Mouse (Mus musculus) heart, postnatal 14 days (tissue): ENCODE data around the gene Rapgef4. TPM values are rescaled to one million over a fixed set of nuclear protein-coding genes. Genes with fewer than 3 reads are reported as not detected.

Experiments used
- DNase-seq, 2 experiments: peaks; one replicate each; pipeline ENCODE4 v3.0.0; 2021 to 2022
- intact Hi-C: fragments of 180-260 bp; cut with DNase I; formaldehyde crosslinking; loops from one replicate; pipeline ENCODE4 v1.15.1; 2025
- total RNA-seq, 2 experiments: library from RNA; stranded (reverse); gene quantifications; 2 replicates each; pipeline ENCODE4 v1.2.3; 2021

Rapgef4 gene
- total RNA-seq, 2 experiments from 2014 or later, result 18.9 to 19.3 TPM

DNA sequence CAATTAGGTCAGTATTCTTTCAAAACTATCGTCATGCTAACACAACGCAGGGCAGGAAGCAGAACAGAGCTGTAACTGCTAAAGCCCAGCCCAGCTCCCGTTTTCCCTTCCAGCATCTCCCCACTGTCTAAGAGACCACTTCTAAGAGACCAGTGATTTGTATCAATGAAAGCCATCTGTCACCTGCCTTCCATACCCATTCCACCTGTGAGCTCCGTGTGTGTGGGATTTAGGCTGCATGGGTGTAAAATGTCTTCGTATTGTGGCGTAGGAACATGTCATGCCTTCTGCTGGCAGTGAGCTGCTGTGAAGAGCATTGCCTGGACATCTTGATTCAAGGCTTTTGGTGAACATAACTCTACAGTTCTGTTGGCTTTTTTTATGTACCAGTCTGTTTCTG, 178.2 kb downstream of the Rapgef4 start:
- intact Hi-C loops, result loop anchor here (5.0 kb wide), 1 partner anchor 58 kb away; no protein-coding TSS in a partner anchor
- no peak for DNase-seq

DNA sequence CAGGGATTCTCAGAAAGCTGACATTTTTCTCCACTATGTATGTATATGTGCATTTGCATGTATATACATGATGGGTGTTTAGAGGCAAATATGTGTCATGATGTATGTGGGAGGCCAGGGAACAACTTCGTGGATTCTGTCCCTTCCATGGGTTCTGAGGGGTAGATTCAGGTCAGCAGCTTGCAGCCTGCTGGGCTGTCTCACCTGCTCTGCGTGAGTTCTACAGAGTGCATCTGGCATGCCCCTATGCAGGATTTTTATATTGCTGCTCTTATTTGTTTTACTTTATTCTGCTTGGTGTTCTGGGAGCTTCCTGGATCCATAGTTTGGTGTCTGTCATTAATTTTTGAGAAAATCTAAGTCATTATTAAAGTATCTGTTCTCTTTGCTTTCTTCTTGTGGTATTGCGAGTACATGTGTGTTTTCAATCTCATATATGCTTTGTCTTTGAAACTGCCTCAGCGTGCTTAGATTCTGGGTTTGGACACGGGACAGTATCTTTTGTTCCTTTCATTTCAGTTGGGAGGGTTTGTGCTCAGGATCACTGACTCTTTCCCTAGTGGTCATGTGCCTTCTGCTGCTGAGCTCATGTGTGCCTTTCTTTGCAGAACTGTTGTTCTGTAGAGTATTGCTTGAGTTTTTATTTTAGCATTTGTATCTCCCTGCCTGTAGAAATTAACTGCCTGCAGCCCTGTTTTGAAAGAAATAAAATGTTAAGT, 184.3 kb downstream of the Rapgef4 start:
- intact Hi-C loops, result no loop called here
- DNase-seq, result no peak

DNA sequence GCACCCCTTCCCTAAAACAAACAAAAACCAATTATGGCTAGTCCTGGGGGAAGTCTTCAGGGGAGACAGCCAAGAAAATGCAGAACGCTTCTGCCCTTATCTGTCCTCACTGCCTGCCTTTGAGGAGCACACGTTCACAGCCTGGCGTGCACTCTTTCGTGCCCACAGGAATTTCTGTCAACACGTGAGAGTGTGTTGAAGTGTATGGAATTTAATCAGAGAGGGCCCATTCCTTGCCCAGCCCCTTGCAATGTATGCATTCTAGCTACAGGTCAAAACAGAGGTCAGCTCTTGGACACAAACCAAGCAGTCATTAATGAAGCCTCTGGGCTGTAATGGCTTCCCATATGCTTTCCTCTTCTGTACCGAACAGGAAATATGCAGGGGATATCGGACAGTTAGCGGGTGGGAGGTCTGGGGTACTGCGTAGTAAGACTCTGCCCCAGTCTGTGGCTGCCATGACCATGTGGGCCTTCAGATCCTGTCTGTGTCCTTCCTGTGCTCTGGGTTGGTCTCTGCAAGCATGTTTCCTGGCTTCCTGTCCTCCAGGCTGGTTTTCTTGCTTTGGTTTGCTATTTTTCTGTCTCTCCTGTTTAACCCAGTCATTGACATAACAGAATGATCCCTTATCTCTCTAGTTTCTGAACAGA, 188.5 kb downstream of the Rapgef4 start:
- intact Hi-C loops, result no loop called here
- peak in 1 of 2 experiments; percentile 16 for DNase-seq

DNA sequence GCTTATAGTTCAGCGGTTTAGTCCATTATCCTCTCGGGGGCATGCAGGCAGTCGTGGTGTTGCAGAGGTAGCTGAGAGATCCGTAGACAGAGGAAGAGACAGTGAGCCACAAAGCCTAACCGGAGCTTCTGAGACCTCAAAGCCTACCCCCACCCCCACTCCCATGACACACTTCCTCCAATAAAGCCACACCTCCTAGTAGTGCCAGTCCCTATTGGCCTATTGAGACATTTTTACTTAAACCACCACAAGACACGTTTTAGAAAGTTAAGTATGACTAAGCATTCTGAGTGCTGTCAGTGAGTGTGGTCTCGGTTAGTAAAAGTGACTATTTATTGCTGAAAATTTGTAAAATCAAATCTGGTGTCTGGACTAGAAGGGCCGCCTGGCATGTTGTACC, 189.5 kb downstream of the Rapgef4 start:
- intact Hi-C loops, result no loop called here
- no peak for DNase-seq

DNA sequence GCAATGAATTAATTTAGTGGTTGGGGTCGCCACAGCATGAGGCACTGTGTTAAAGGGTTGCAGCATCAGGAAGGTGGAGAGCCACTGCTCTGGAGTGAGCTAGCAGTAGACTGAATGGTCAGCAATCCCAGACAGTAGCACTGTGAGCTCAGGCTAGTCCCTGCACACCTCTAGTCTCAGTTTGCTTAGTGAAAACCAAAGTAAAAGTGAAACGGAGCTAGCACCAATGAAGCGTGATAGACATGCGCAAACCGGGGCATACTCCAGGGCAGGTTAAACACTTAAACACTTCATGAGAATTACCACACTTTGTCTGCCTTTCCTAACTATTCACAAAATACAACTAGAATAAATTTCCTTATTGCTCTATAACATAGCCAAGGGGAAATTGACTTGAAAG, 190.2 kb downstream of the Rapgef4 start:
- DNase-seq, result no peak
- intact Hi-C loops, result no loop called here

DNA sequence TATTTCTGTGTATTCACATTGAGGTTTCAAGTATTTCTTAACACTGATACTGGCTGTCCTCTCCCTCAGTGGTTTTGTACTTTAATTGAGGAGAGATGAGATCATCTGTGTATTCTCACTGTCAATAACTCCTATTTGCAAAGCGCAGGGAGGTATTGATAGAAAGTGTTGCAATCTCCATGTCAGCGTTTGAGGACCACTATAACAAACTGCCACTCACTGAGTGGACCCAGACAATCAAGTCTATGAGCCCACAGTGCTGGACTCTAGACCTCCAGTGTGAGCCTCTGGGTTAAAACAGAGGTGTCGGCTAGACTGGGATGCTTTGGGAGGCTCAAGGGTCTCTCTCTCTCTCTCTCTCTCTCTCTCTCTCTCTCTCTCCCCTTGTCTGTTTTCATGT, 192.0 kb downstream of the Rapgef4 start:
- intact Hi-C loops, result no loop called here
- no peak for DNase-seq

DNA sequence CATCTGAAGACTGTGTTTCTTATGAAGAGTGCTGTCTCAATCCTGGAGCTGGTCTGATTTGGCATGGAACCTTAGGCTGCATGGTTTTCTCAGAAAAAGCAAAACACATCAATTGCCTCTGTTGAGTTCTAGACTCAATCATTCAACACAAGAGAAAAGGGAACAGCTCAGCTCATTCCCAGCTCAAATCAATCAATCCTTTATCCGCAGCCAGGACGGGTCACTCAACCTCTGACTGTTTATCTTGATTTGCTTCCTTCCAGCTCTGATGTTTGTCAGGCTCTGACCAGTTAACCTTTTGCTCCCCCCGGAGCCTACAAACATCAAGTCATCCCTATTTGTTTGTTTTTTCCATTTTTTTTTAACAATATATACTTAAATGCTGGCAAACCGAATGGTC, 192.8 kb downstream of the Rapgef4 start:
- DNase-seq, result no peak
- intact Hi-C loops, result no loop called here

DNA sequence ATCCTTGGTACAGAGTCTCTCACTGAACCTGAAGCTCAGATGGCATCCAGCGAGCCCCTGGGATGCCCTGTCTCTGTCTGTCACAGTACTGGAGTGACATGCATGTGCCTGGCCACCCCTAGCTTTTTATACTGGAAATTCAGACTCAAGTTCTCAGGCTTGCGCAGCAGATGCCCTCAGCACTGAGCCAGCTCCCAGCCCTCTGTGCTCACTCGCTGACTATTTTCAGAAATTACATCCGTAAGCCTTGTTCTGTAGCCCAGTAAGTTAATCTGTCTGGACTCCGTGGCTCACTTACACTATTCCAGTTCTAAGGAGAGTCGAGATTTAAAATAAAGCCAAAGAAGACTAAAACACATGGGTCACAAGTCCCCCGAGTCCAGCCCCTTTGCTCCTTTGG, 194.5 kb downstream of the Rapgef4 start:
- DNase-seq, result peak in 1 of 2 experiments; percentile 9
- intact Hi-C loops, result no loop called here

DNA sequence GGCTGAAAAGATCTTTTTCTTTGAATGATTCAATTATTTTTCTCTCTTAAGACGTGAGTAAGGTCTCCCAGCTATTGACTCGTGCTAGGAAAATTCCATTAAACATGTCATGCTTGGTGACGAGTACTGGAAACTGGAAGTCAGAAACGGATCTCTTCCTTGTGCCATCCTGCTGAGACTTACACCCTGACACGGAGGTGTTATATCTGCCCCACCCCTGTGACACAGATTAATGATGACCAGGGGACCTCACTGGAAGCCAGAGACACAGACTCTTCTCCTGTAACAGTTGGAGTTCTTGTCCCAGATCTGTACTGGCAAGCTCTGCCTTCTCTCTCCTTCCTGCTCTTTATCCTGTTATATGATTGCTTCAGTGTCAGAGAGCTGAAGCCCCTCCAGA, 194.9 kb downstream of the Rapgef4 start:
- intact Hi-C loops, result no loop called here
- DNase-seq, result no peak

DNA sequence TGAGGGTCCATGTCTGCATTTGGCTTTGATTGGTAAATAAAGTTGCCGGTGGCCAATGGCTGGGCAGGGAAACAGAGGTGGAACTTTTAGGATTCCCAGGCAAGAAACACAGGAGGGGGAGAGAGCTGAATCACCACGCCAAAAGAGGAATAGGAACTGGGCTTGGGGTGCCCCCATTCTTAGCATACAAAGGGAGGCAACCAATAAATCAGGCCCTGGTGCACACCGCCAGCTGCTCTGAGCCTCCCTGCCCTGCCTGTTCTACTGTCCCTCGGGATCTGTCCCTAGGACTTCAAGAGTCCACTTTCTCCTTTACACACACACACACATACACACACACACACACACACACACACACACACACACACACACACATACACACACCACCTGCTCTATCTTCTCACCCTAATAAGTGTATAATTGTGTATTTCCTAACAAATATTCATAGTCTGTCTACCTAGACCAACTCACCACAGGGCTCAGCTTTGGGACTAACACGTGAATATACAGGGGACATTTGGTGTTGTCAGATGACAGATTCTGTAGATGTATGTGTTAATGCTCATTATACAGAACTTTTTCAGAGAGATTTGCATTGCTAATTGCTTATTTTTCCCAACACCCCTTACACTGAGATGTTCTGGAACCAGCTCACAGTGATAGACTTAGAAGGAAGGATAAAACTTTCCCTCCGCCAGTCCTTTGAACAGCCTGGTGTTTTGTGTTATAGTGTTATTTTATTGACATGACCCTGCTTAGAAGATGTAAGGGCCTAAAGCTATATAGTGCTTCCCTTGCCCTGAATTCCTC, 196.4 kb downstream of the Rapgef4 start:
- intact Hi-C loops, result no loop called here
- DNase-seq, result no peak

DNA sequence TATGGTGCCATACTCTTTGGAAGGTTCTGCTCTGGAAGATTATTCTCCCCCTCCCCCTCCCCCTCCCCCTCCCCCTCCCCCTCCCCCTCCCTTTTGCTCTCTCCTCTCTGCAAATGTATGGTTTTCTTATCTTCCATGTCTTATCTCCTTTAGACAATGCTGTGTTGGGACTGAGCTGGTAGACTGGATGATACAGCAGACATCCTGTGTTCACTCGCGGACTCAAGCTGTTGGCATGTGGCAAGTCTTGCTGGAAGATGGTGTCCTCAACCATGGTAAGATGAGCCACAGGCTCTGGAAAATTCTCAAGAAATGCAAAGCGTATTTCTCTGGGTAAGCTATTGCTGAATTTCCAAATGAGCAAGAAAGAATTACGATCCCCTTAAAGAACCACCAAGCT, 197.0 kb downstream of the Rapgef4 start:
- intact Hi-C loops, result no loop called here
- no peak for DNase-seq

DNA sequence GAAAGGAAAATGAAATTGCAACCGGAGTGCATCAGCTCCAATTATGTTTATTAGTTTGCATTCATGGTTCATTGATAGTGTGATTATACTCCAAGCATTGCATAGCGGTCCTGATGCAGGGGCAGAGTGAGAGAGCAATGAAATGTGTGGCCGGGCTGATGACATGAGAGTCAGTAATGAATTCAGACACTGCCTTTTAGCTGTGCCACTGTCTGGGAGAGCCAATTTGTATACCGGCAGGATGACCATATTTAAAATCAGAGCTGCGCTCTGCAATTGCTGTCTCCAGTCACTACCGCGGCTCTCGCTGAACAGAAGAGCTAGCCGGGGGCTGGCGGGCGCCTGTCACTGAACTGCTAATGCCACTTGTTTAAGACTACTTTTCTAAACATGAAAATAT, 197.5 kb downstream of the Rapgef4 start:
- intact Hi-C loops, result no loop called here
- DNase-seq, result no peak

DNA sequence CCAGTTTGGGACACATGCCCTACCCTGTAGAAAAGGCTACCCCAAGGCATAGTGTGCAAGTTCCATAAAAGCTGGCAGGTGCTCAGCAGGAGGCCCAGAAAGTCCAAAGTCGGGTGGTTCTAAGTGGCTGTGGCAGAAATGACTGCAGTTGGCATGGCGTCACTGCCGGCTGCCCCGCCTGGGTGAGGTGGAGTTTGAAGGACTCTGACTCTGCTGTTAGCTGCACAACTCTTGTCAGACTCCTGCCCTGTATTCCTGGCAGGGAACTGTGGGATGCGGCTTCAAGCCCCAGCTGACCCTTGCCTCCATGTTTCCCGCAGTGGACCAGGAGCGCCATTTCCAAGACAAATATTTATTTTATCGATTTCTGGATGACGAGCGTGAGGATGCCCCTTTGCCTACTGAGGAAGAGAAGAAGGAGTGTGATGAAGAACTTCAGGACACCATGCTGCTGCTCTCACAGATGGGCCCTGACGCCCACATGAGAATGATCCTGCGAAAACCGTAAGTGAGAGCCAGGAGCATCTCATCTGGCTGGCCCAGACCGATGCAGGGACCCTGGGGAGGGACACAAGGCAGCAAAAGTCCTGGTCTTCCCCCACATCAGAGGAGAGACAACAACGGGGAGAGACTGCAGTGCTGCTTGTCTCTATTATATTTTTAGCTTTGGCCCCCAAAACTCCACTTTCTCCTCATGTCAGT, 198.7 kb downstream of the Rapgef4 start:
- intact Hi-C loops, result no loop called here
- DNase-seq, result no peak

DNA sequence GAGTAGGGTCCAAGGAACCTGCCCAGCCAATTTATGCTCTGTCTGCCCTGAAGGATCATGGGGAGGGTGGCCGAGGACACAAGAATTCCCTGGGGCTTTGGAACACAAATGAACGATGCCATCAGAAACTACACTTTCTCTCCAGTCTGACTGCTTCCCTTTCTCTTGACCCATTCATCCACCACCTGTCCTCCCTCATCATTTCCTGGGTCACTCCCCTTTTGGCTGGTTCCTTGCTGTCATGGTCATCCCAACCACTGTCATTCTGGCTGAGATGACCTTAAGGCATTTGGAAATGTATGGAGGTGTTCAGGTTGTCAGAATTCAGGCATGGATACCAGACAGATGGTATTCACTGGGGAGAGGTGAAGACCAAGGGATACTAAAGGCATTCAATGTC, 200.4 kb downstream of the Rapgef4 start:
- intact Hi-C loops, result no loop called here
- DNase-seq, result no peak

DNA sequence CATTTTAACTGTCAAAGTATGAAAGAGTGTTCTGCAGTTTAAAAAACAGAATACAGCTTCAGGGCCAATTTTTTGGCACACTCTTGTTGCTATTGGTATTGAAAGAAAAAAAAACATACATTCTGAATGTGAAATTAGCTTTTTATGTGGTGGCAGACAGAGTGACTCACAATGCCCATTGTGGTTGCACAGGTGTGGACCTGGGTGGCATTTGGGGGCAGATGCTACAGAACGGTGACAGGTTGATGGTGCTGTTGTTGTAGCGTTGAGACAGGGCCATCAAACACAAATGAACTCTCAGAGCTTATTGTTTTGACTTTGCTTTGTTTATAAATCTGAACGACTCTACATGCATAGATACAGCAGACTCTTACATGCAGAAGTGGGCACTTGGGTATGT, 202.7 kb downstream of the Rapgef4 start:
- intact Hi-C loops, result no loop called here
- DNase-seq, result no peak

DNA sequence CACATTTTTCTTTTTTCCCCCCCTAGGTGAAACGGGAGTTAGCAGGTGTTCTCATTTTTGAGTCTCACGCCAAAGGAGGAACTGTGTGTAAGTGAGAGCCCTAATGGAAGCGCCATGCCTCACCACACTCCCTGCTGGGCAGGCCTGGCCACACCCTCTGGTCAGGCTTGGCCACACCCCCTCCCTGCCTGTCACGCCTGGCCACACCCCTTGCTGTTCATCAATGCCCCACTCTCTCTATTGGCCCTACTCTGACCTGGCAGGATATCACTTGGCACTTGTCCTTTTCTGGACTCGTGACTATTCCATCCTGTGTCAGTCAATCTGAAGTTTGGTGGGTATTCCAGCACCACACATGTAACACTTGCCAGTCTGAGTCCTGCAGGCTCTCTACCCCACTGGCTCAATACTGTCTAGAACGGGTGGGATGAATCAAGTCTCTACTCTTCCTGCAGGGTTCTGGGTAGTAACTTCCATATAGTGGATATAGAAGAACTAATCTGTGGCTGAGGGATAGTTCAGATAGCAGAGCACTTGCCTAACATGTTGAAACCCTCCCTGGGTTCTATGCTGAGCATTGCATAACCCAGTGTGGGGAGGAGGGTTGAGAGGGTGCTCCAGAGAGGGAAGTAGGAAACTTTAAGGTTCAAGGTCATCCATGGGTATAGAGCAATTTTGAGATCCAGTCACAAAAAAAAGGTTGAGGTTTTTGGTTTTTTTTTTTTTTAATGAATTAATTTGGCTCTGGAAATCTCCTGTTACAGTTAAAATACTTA, 215.3 kb downstream of the Rapgef4 start:
- intact Hi-C loops, result no loop called here
- no peak for DNase-seq

DNA sequence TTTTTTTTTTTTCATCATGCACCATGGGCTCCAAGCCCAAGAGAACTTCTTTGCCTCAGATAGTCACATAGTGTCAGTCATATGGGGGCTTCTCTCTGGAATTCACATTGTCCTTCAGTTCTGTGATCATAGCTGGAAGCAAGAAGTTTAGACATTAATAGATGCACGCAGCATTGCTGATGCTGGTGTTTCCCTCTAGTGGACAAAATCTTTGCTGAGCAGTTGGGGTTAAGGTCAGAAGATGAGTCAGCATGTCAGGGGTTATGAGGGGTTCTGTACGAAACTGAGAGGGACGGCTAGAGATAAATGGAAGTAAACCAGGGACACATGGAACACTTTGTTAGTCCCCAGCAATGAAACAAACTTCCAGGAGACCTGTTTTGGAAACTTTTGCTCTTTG, 216.0 kb downstream of the Rapgef4 start:
- intact Hi-C loops, result no loop called here

DNA sequence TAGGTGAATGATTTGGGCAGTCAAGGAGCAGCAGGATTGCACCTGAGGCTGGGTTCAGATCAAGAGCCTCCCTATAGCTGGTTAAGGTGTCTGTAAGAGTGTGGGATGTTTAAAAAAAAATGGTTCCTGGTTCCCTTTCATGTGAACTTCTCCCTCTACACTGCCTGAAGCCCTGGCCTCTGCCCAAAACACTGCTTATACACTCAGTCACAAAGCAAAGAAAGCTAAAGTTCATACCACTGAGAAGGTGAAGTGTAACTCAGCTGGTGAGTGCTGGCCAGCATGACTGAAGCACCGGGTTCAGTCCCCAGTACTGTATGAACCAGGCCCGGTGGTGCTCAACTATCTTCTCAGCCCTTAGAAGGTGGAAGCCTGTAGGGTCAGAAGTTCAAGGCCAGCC, 218.4 kb downstream of the Rapgef4 start:
- DNase-seq, result no peak

More for the DNA sequence above, 216.0 kb downstream of the Rapgef4 start:
- DNase-seq, result peak in 1 of 2 experiments; percentile 16

DNA sequence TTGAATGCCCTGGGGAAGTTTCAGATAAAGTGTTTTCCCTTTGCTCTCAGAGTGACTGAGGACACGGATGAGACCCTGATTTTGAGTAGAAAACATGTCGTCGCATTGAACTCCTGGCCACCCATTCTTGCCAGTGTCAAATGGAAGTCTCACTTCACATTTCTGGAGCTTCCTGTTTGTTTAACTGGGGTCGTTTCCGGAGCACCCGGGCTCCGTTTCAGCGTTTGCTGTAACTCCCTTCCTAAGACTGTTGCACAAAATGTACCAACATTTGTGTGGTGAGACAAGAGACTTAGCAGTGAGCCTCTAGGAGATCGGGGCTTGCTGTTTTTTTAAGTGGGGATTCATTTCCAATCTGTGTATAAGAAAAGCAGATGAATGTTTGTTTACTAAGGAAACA, 220.5 kb downstream of the Rapgef4 start:
- no peak for DNase-seq
- intact Hi-C loops, result loop anchor here (5.0 kb wide), 2 partner anchors 104 to 164 kb away; no protein-coding TSS in a partner anchor

More for the DNA sequence above, 218.4 kb downstream of the Rapgef4 start:
- intact Hi-C loops, result no loop called here

DNA sequence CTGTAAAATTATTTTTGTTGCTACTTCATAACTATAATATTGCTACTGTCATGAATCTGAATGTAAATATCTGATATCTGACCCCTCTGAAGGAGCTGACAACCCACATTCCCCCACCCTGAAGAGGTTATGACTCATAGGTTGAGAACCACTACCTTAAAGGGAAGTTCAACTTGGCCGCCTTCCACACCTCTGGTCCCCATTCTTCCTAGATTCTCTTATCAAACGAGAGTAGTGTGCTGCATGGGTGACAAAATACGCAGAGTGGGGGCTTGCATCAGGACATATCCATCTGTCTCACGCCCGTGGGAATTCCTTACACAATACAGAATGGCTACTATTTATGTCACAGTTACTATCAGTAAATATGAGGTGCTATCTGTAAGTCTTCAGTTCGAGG, 221.2 kb downstream of the Rapgef4 start:
- DNase-seq, result peak; percentile 22 to 25
- intact Hi-C loops, result loop anchor here (5.0 kb wide), 2 partner anchors 105 to 165 kb away; no protein-coding TSS in a partner anchor
